Mouse (Mus musculus): ENCODE results near the gene Scai. TPM values are rescaled to one million over a fixed set of nuclear protein-coding genes. Genes with fewer than 3 reads are reported as not detected.

Scai gene
- polyA plus RNA-seq, 1 experiment: 1.7 TPM

DNA sequence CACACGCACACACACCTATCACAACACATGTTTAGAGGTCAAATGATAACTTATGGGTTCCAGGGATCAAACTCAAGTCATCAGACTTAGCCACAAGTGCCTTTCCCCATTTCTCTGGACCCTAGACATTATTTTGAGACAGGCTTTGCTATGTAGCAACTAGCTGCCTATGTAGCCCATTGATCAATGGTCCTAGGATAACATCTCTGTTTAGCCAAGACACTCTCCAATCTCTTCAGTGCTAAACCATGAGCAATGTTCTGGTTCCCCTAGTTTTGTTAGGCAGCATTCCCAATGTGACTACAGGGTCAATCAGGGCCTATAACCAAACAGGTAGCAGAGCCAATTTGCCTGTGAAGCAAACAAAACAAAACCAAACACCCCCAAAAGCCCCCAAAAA is 142.0 kb downstream of the Scai start:
- Histone ChIP-seq H3K4me1 (ENCODE audit: control insufficient read depth, insufficient read depth, low read length) (no peaks in the 10 kb centered on the region), H3K27me3 (replicated peaks; ENCODE audit: control insufficient read depth, insufficient read depth, low read length) (no peaks in the 10 kb centered on the region), H3K36me3 (ENCODE audit: control insufficient read depth, insufficient read depth, low read length) (peaks cover 5% of the 10 kb centered on the region), H3K27ac (ENCODE audit: insufficient read depth, low read depth, low read length) (no peak overlapping the region), H3K4me3 (ENCODE audit: insufficient read depth, low read depth, low read length) (no peak overlapping the region)
- WGBS: 90% methylated on average over 1 of the region's 1 CpGs
- DNase-seq: no peak
- TF ChIP-seq POLR2A (IDR thresholded peaks at IDR 0.05; ENCODE audit: low read depth, low read length) (no peak), CTCF (conservative IDR thresholded peaks at IDR 0.05; ENCODE audit: insufficient read depth, insufficient read length, low read depth, low read length) (no peak)

DNA sequence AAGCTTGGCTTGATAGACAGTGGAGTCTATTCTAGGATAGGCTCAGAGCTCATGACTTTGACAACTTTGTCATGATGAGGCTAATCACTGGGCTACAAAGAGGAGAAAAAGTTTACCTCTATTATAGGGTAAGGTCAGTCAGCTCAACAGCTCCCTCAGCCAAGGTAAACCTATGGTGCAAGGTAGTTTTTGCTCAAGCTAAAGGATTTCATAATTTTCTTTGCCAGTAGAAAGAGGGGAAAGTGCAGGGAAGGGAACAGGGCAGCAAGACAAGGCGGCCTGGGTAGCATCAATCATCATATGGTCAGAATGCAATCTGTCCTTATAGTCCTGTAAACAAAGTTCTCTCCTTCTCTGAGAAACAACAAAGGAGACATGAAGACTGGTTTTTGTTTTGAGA is 150.3 kb downstream of the Scai start:
- no peak for DNase-seq
- no peaks in the 10 kb centered on the region for H3K4me1 ChIP-seq (ENCODE audit: control insufficient read depth, insufficient read depth, low read length)
- 98% methylated on average over 1 of the region's 1 CpGs for WGBS
- peaks cover 2% of the 10 kb centered on the region for H3K36me3 ChIP-seq (ENCODE audit: control insufficient read depth, insufficient read depth, low read length)
- H3K27ac ChIP-seq (ENCODE audit: insufficient read depth, low read depth, low read length): no peak overlapping the region
- H3K27me3 ChIP-seq (replicated peaks; ENCODE audit: control insufficient read depth, insufficient read depth, low read length): no peaks in the 10 kb centered on the region
- H3K4me3 ChIP-seq (ENCODE audit: insufficient read depth, low read depth, low read length): no peak overlapping the region
- no peak for TF ChIP-seq CTCF (conservative IDR thresholded peaks at IDR 0.05; ENCODE audit: insufficient read depth, insufficient read length, low read depth, low read length)
- TF ChIP-seq POLR2A (IDR thresholded peaks at IDR 0.05; ENCODE audit: low read depth, low read length): no peak

DNA sequence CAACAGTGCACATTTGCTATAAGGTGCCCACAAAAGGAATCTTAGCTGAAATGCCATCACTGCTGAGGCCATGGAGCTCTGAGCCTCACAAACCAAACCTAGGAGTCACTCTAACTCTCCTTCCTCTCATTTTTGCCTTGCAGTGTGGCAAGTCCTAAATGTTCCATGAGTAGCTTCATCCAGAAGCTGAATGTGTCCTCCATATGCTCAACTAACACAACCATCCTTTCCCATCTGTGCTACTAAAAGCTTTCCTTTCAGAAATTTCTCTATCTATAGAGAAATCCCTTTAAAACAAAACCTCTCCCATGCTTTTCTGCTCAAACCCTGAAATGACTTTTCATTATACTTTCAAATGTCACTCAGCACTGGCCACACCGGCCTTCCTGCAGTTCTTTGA is 158.9 kb downstream of the Scai start:
- Histone ChIP-seq H3K36me3 (ENCODE audit: control insufficient read depth, insufficient read depth, low read length) (peaks cover 10% of the 10 kb centered on the region), H3K4me3 (ENCODE audit: insufficient read depth, low read depth, low read length) (no peak overlapping the region), H3K27ac (ENCODE audit: insufficient read depth, low read depth, low read length) (no peak overlapping the region), H3K4me1 (ENCODE audit: control insufficient read depth, insufficient read depth, low read length) (no peaks in the 10 kb centered on the region), H3K27me3 (replicated peaks; ENCODE audit: control insufficient read depth, insufficient read depth, low read length) (no peaks in the 10 kb centered on the region)
- no peak for DNase-seq
- 93% methylated on average over 1 of the region's 1 CpGs for WGBS
- no peak for TF ChIP-seq CTCF (conservative IDR thresholded peaks at IDR 0.05; ENCODE audit: insufficient read depth, insufficient read length, low read depth, low read length)
- TF ChIP-seq POLR2A (IDR thresholded peaks at IDR 0.05; ENCODE audit: low read depth, low read length): no peak

DNA sequence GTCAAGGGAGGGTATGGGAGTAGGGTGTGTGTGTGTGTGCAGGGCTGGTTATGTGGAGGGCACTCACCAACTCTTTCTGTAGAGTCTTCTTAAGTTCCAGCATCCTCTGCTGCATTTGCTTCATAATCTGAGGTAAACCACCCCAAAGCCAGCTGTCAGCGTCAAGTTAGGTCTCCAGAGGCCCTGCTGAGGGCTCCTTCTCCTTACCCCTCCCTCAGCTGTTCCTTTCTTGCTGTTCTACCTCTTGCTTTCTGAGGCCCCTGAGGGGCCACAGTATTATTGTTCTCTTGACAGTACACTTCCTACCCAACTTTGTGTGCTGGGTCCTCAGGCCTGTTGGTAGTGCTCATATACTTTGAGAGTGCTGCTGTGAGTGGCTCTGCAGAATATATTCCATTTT is 170.5 kb downstream of the Scai start:
- TF ChIP-seq POLR2A (IDR thresholded peaks at IDR 0.05; ENCODE audit: low read depth, low read length) (no peak), CTCF (conservative IDR thresholded peaks at IDR 0.05; ENCODE audit: insufficient read depth, insufficient read length, low read depth, low read length) (no peak)
- DNase-seq: no peak
- Histone ChIP-seq H3K36me3 (ENCODE audit: control insufficient read depth, insufficient read depth, low read length) (peaks cover 16% of the 10 kb centered on the region), H3K4me1 (ENCODE audit: control insufficient read depth, insufficient read depth, low read length) (no peaks in the 10 kb centered on the region), H3K27ac (ENCODE audit: insufficient read depth, low read depth, low read length) (no peak overlapping the region), H3K4me3 (ENCODE audit: insufficient read depth, low read depth, low read length) (no peak overlapping the region), H3K27me3 (replicated peaks; ENCODE audit: control insufficient read depth, insufficient read depth, low read length) (no peaks in the 10 kb centered on the region)
- 94% methylated on average over 1 of the region's 1 CpGs for WGBS

DNA sequence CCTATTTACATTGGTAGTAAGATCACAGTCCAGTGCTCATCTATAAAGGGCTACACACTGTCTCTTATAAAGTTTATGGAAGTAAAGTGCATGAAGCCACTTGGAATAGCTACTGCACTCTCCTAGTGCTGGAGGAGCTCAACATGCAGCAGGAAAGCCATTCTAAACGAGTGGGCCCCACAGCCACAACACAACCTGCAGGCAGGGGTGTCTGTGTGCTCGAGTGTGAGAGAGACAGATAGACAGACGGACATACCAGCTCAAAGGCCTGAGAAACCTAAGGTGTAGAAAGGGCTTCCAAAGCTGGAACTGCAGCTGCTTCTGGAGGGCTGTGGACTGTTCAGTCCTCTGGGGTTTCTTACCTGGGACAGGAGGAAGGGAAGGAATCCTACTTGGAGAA is 174.0 kb downstream of the Scai start:
- Histone ChIP-seq H3K4me1 (ENCODE audit: control insufficient read depth, insufficient read depth, low read length) (0 out of 2 replicates have a peak, but pooled peaks cover 3% of the 10 kb centered on the region), H3K27ac (ENCODE audit: insufficient read depth, low read depth, low read length) (no peak overlapping the region), H3K36me3 (ENCODE audit: control insufficient read depth, insufficient read depth, low read length) (peaks cover 14% of the 10 kb centered on the region), H3K27me3 (replicated peaks; ENCODE audit: control insufficient read depth, insufficient read depth, low read length) (no peaks in the 10 kb centered on the region), H3K4me3 (ENCODE audit: insufficient read depth, low read depth, low read length) (no peak overlapping the region)
- 70% methylated on average over 3 of the region's 3 CpGs for WGBS
- DNase-seq: no peak
- TF ChIP-seq POLR2A (IDR thresholded peaks at IDR 0.05; ENCODE audit: low read depth, low read length): no peak
- no peak for TF ChIP-seq CTCF (conservative IDR thresholded peaks at IDR 0.05; ENCODE audit: insufficient read depth, insufficient read length, low read depth, low read length)

Other genes with a start within 250 kb of the Scai start
- 0.57 and 0.59 TPM in 2 replicates for gene Wdr38, start 193.3 kb downstream of the Scai start, polyA plus RNA-seq (2012; rRNA removed)
- 31.6 and 34.4 TPM in 2 replicates for gene Arpc5l, start 185.4 kb downstream of the Scai start, polyA plus RNA-seq (2012; rRNA removed)
- 105 and 184 TPM in 2 replicates for gene Rpl35, start 185.1 kb downstream of the Scai start, polyA plus RNA-seq (2012; rRNA removed)
- gene Golga1, start 125.2 kb downstream of the Scai start, polyA plus RNA-seq (2012; rRNA removed): 10.5 and 11.3 TPM in 2 replicates
- gene Ppp6c, start 35.7 kb upstream of the Scai start, polyA plus RNA-seq (2012; rRNA removed): 24.9 and 32.6 TPM in 2 replicates

All from kidney, adult 2 months (tissue).